In genomic region chr8:121118634-121119420, GRCm38 (mm10) we compare ENCODE assay signal across 10 mouse cellular contexts. TPM values are rescaled to one million over a fixed set of nuclear protein-coding genes. Genes with fewer than 3 reads are reported as not detected.
DNase-seq lines count a peak whose midpoint lies in the region; ATAC-seq and TF ChIP-seq lines count a peak whose summit lies in the region.
"Had no signal": no experiment of that assay in that cellular context is flagged by ENCODE, and none has a peak within 500 bp of the region (broad histone marks: within the 10 kb centered on the region; RNA-seq: fewer than 3 reads in every experiment).

No protein-coding gene starts in this region.

- ATAC-seq in lung, embryonic 15.5 days (ENCODE audit: borderline replicate concordance, extremely low read depth, low FRiP score, low TSS enrichment) = no peak
- ATAC-seq in lung, postnatal 0 days = no peak
- ATAC-seq in heart, postnatal 0 days (ENCODE audit: insufficient read depth, low read depth) = no peak
- no peak for ATAC-seq in neural tube, embryonic 11.5 days (ENCODE audit: insufficient read depth, low FRiP score, low TSS enrichment)

- H3K27me3 ChIP-seq in heart, embryonic 10.5 days (ENCODE audit: insufficient read depth, poor library complexity, severe bottlenecking) = peaks cover 100% of the 10 kb centered on the region
- peaks cover 97% of the 10 kb centered on the region for H3K27me3 ChIP-seq in lung, embryonic 15.5 days
- peaks cover 94% of the 10 kb centered on the region for H3K27me3 ChIP-seq in lung, postnatal 0 days (replicated peaks; ENCODE audit: insufficient read depth, low read length)
- H3K27me3 ChIP-seq in heart, postnatal 0 days (ENCODE audit: control insufficient read depth, insufficient read depth, low read length) = peaks cover 100% of the 10 kb centered on the region
- H3K27me3 ChIP-seq in neural tube, embryonic 11.5 days (ENCODE audit: control insufficient read depth, insufficient read depth, low read length) = peaks cover 97% of the 10 kb centered on the region

- no peak for TF ChIP-seq CTCF in lung, postnatal 0 days (IDR thresholded peaks at IDR 0.05)
- TF ChIP-seq CTCF in heart, postnatal 0 days (IDR thresholded peaks at IDR 0.05; ENCODE audit: low read depth) = no peak

- H3K36me3 ChIP-seq in heart, embryonic 10.5 days = peaks cover 21% of the 10 kb centered on the region; the same call in 1 of the 2 replicates
- H3K36me3 ChIP-seq in lung, embryonic 15.5 days = no peaks in the 10 kb centered on the region
- H3K36me3 ChIP-seq in lung, postnatal 0 days (ENCODE audit: insufficient read depth, low read length) = no peaks in the 10 kb centered on the region
- H3K36me3 ChIP-seq in heart, postnatal 0 days (replicated peaks; ENCODE audit: control insufficient read depth, insufficient read depth, low read length) = no peaks in the 10 kb centered on the region
- no peaks in the 10 kb centered on the region for H3K36me3 ChIP-seq in neural tube, embryonic 11.5 days (ENCODE audit: control insufficient read depth, insufficient read depth, low read length)

- DNase-seq in heart, embryonic 10.5 days (ENCODE audit: low spot score) = peak; percentile 73
- DNase-seq in heart, adult 18-20 months = no peak
- no peak for DNase-seq in lung, postnatal 0 days (ENCODE audit: low spot score)
- DNase-seq in heart, postnatal 0 days (ENCODE audit: low spot score) = no peak
- DNase-seq in neural tube, embryonic 11.5 days (ENCODE audit: low spot score) = no peak
- no peak for DNase-seq in cerebellum, adult 11 months
- no peak for DNase-seq in spleen, adult 18-20 months
- DNase-seq: thymus, postnatal 36 days had no signal

- no peaks in the 10 kb centered on the region for H3K9me3 ChIP-seq in heart, embryonic 10.5 days
- H3K9me3 ChIP-seq in lung, embryonic 15.5 days = no peaks in the 10 kb centered on the region
- H3K9me3 ChIP-seq in lung, postnatal 0 days (ENCODE audit: low read length) = no peaks in the 10 kb centered on the region
- no peaks in the 10 kb centered on the region for H3K9me3 ChIP-seq in heart, postnatal 0 days (replicated peaks; ENCODE audit: control insufficient read depth, low read length)
- H3K9me3 ChIP-seq in neural tube, embryonic 11.5 days (ENCODE audit: control insufficient read depth, low read length) = no peaks in the 10 kb centered on the region

- H3K4me3 ChIP-seq in heart, embryonic 10.5 days = peak overlapping the region; percentile 78
- peak overlapping the region; percentile 10 for H3K4me3 ChIP-seq in lung, embryonic 15.5 days
- H3K4me3 ChIP-seq in lung, postnatal 0 days (ENCODE audit: low read depth, low read length) = no peak overlapping the region
- peak overlapping the region; percentile 58 for H3K4me3 ChIP-seq in heart, postnatal 0 days (ENCODE audit: low read depth, low read length)
- peak overlapping the region; percentile 49 for H3K4me3 ChIP-seq in neural tube, embryonic 11.5 days (ENCODE audit: low read depth, low read length)
- H3K4me3 ChIP-seq: erythroblast, embryonic 14.5 days had no signal

- 2% methylated on average over 18 of the region's 18 CpGs for WGBS in heart, embryonic 10.5 days
- 14% methylated on average over 18 of the region's 18 CpGs for WGBS in lung, embryonic 15.5 days
- 19% methylated on average over 18 of the region's 18 CpGs for WGBS in lung, postnatal 0 days
- 14% methylated on average over 18 of the region's 18 CpGs for WGBS in heart, postnatal 0 days
- 1% methylated on average over 18 of the region's 18 CpGs for WGBS in neural tube, embryonic 11.5 days

- TF ChIP-seq EP300 in lung, postnatal 0 days (IDR thresholded peaks at IDR 0.05) = no peak
- no peak for TF ChIP-seq EP300 in heart, postnatal 0 days (IDR thresholded peaks at IDR 0.05; ENCODE audit: low read depth)

- peaks cover 53% of the 10 kb centered on the region for H3K4me1 ChIP-seq in heart, embryonic 10.5 days
- H3K4me1 ChIP-seq in lung, embryonic 15.5 days = peaks cover 28% of the 10 kb centered on the region
- peaks cover 11% of the 10 kb centered on the region for H3K4me1 ChIP-seq in lung, postnatal 0 days (ENCODE audit: insufficient read depth, low read depth, low read length)
- H3K4me1 ChIP-seq in heart, postnatal 0 days (ENCODE audit: control insufficient read depth, insufficient read depth) = no peaks in the 10 kb centered on the region
- H3K4me1 ChIP-seq in neural tube, embryonic 11.5 days (ENCODE audit: control insufficient read depth, insufficient read depth, low read length) = peaks cover 10% of the 10 kb centered on the region; the same call in 1 of the 2 replicates

- H3K4me2 ChIP-seq in lung, embryonic 15.5 days = 0 out of 2 replicates have a peak overlapping the region, but pooled peaks have one; percentile 10
- H3K4me2 ChIP-seq in lung, postnatal 0 days (replicated peaks; ENCODE audit: low read depth, low read length) = no peak overlapping the region
- H3K4me2 ChIP-seq in heart, postnatal 0 days (ENCODE audit: low read depth, low read length) = peak overlapping the region; percentile 65
- peak overlapping the region; percentile 76 for H3K4me2 ChIP-seq in neural tube, embryonic 11.5 days (ENCODE audit: low read depth)

- peak overlapping the region; percentile 63; the same call in 1 of the 2 replicates for H3K27ac ChIP-seq in heart, embryonic 10.5 days
- no peak overlapping the region for H3K27ac ChIP-seq in lung, embryonic 15.5 days
- H3K27ac ChIP-seq in lung, postnatal 0 days (ENCODE audit: low read length) = no peak overlapping the region
- H3K27ac ChIP-seq in heart, postnatal 0 days (ENCODE audit: low read depth) = no peak overlapping the region
- no peak overlapping the region for H3K27ac ChIP-seq in neural tube, embryonic 11.5 days (ENCODE audit: low read depth, low read length)

- H3K9ac ChIP-seq in lung, embryonic 15.5 days = no peak overlapping the region
- no peak overlapping the region for H3K9ac ChIP-seq in lung, postnatal 0 days (replicated peaks; ENCODE audit: low read depth)
- 0 out of 2 replicates have a peak overlapping the region, but pooled peaks have one; percentile 9 for H3K9ac ChIP-seq in heart, postnatal 0 days (replicated peaks; ENCODE audit: low read depth, low read length)
- H3K9ac ChIP-seq in neural tube, embryonic 11.5 days (ENCODE audit: low read length) = peak overlapping the region; percentile 49

RNA-seq across cellular contexts. Expression of gene Foxc2, which starts 2.9 kb away (rescaled TPM):
- 12.4 and 14.8 TPM in 2 replicates for polyA plus RNA-seq in heart, embryonic 10.5 days (2016; fragmentation: Nextera tagmentation; extraction: Ambion mirVana)
- total RNA-seq in heart, adult 18-20 months (2021) = 1 to 10 TPM; 1.7 to 1.9 TPM
- 2.1 and 2.3 TPM in 2 replicates for polyA plus RNA-seq in lung, embryonic 15.5 days (2015; fragmentation: Nextera tagmentation; extraction: Ambion mirVana)
- polyA plus RNA-seq in lung, postnatal 0 days (2015; fragmentation: Nextera tagmentation; extraction: Ambion mirVana) = 0.47 and 0.58 TPM in 2 replicates
- 6.6 and 16.4 TPM in 2 replicates for total RNA-seq in heart, postnatal 0 days (2014; rRNA removed; ENCODE audit: low replicate concordance)
- polyA plus RNA-seq in heart, postnatal 0 days (2015; fragmentation: Nextera tagmentation; extraction: Ambion mirVana) = 2.5 and 3.3 TPM in 2 replicates
- polyA plus RNA-seq in neural tube, embryonic 11.5 days (2014; fragmentation: Nextera tagmentation; extraction: Ambion mirVana) = 15.4 and 15.5 TPM in 2 replicates
- polyA plus RNA-seq: erythroblast, embryonic 14.5 days had no signal

RNA-seq across cellular contexts. Expression of gene Foxl1, which starts 8.9 kb away (rescaled TPM):
- polyA plus RNA-seq in heart, embryonic 10.5 days (2016; fragmentation: Nextera tagmentation; extraction: Ambion mirVana) = 0.53 and 2.0 TPM in 2 replicates
- total RNA-seq in heart, adult 18-20 months (2021) = under 1 TPM; 0.10 to 0.18 TPM
- polyA plus RNA-seq in lung, embryonic 15.5 days (2015; fragmentation: Nextera tagmentation; extraction: Ambion mirVana) = 6.8 and 8.5 TPM in 2 replicates
- polyA plus RNA-seq in lung, postnatal 0 days (2015; fragmentation: Nextera tagmentation; extraction: Ambion mirVana) = 0.88 and 1.3 TPM in 2 replicates
- total RNA-seq in heart, postnatal 0 days (2014; rRNA removed; ENCODE audit: low replicate concordance) = 0.35 and 1.9 TPM in 2 replicates
- 0.12 and 0.16 TPM in 2 replicates for polyA plus RNA-seq in heart, postnatal 0 days (2015; fragmentation: Nextera tagmentation; extraction: Ambion mirVana)
- polyA plus RNA-seq in neural tube, embryonic 11.5 days (2014; fragmentation: Nextera tagmentation; extraction: Ambion mirVana) = 1.1 and 1.3 TPM in 2 replicates
- polyA plus RNA-seq: erythroblast, embryonic 14.5 days had no signal

RNA-seq across cellular contexts. Expression of gene Mthfsd, which starts 10.6 kb away (rescaled TPM):
- polyA plus RNA-seq in heart, embryonic 10.5 days (2016; fragmentation: Nextera tagmentation; extraction: Ambion mirVana) = 57.0 and 58.7 TPM in 2 replicates
- total RNA-seq in heart, adult 18-20 months (2021) = 10 to 100 TPM; 12.7 to 13.0 TPM
- polyA plus RNA-seq in lung, embryonic 15.5 days (2015; fragmentation: Nextera tagmentation; extraction: Ambion mirVana) = 60.2 and 60.8 TPM in 2 replicates
- polyA plus RNA-seq in lung, postnatal 0 days (2015; fragmentation: Nextera tagmentation; extraction: Ambion mirVana) = 36.1 and 37.7 TPM in 2 replicates
- 26.5 and 26.8 TPM in 2 replicates for total RNA-seq in heart, postnatal 0 days (2014; rRNA removed; ENCODE audit: low replicate concordance)
- polyA plus RNA-seq in heart, postnatal 0 days (2015; fragmentation: Nextera tagmentation; extraction: Ambion mirVana) = 22.7 and 24.3 TPM in 2 replicates
- polyA plus RNA-seq in neural tube, embryonic 11.5 days (2014; fragmentation: Nextera tagmentation; extraction: Ambion mirVana) = 56.9 and 63.7 TPM in 2 replicates

RNA-seq across cellular contexts. Expression of gene Foxf1, which starts 34.6 kb away (rescaled TPM):
- 3.1 and 41.3 TPM in 2 replicates for polyA plus RNA-seq in heart, embryonic 10.5 days (2016; fragmentation: Nextera tagmentation; extraction: Ambion mirVana)
- total RNA-seq in heart, adult 18-20 months (2021) = under 1 TPM; 0.15 to 0.31 TPM
- 151 and 157 TPM in 2 replicates for polyA plus RNA-seq in lung, embryonic 15.5 days (2015; fragmentation: Nextera tagmentation; extraction: Ambion mirVana)
- polyA plus RNA-seq in lung, postnatal 0 days (2015; fragmentation: Nextera tagmentation; extraction: Ambion mirVana) = 156 and 194 TPM in 2 replicates
- total RNA-seq in heart, postnatal 0 days (2014; rRNA removed; ENCODE audit: low replicate concordance) = 1.3 and 3.1 TPM in 2 replicates
- 0.23 and 0.32 TPM in 2 replicates for polyA plus RNA-seq in heart, postnatal 0 days (2015; fragmentation: Nextera tagmentation; extraction: Ambion mirVana)
- 2.6 and 6.1 TPM in 2 replicates for polyA plus RNA-seq in neural tube, embryonic 11.5 days (2014; fragmentation: Nextera tagmentation; extraction: Ambion mirVana)
- polyA plus RNA-seq: erythroblast, embryonic 14.5 days had no signal

Comparison
In these comparisons a context has a peak if more than half of its experiments do, and no peak if none do; other contexts are left out.
1. H3K9ac ChIP-seq: peak in heart, postnatal 0 days (single experiment) and neural tube, embryonic 11.5 days (single experiment); none in lung, embryonic 15.5 days (single experiment) and lung, postnatal 0 days (single experiment).